Mouse (Mus musculus) megakaryocyte, embryonic 14.5 days (primary cell): ENCODE results near the gene D1Pas1.

Experiments
- FLI1 ChIP-seq: IDR thresholded peaks from 2 replicates; pipeline ENCODE4 v1.6.1; 2012; ENCODE audit warnings: low read length, inconsistent platforms, mixed read lengths
- GATA1 ChIP-seq: IDR thresholded peaks from 3 replicates; pipeline ENCODE4 v1.6.1; 2012; ENCODE audit warnings: mixed read lengths, low read length, inconsistent platforms, borderline replicate concordance

DNA sequence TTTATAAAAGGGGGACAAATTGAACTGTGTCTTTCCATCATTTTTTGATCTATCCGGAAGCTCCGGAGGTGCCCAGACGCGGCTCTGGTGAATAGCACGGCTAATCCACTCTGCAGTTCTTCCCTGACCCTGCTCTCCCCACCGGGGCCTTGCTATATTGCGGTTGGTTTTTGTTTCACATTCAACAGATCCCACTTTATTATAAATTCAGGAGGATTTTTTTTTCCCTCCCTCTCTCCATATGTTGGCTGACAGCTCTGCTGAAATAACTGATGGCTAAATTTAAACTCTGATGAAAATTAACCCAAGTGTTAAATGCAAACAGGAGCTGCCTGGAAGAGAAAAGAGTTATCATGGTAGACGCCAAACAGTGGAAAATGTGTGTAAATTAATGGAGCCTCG lies 21.1 kb downstream of the D1Pas1 start:
- TF ChIP-seq FLI1 (no peak), GATA1 (no peak)
